Mouse (Mus musculus): ENCODE data around the gene Olfr95. TPM values are rescaled to one million over a fixed set of nuclear protein-coding genes. Genes with fewer than 3 reads are reported as not detected.

Olfr95 gene
- total RNA-seq, 2 experiments from 2014 or later = not detected

Other genes starting within 250 kb of the Olfr95 start
- gene 2410137M14Rik, start 231.9 kb downstream of the Olfr95 start, total RNA-seq (2021) = under 1 TPM; 0.53 to 0.83 TPM
- 1 to 10 TPM; 3.2 to 3.7 TPM for gene H2-M5, start 223.6 kb downstream of the Olfr95 start, total RNA-seq (2021)
- gene Zfp57, start 212.0 kb downstream of the Olfr95 start, total RNA-seq (2021) = 10 to 100 TPM; 73.3 to 83.7 TPM
- 1 to 10 TPM; 3.2 to 4.3 TPM for gene Mog, start 189.7 kb downstream of the Olfr95 start, total RNA-seq (2021)
- 100 to 1,000 TPM; 594 to 649 TPM for gene Gabbr1, start 167.2 kb downstream of the Olfr95 start, total RNA-seq (2021)
- gene Olfr90, start 124.6 kb downstream of the Olfr95 start, total RNA-seq (2021) = not detected
- not detected for gene Olfr91, start 114.8 kb downstream of the Olfr95 start, total RNA-seq (2021)
- not detected for gene Olfr92, start 93.0 kb downstream of the Olfr95 start, total RNA-seq (2021)
- not detected for gene Olfr93, start 51.6 kb downstream of the Olfr95 start, total RNA-seq (2021)
- gene Ubd, start 19.2 kb downstream of the Olfr95 start, total RNA-seq (2021) = not detected
- not detected for gene Olfr94, start 12.1 kb downstream of the Olfr95 start, total RNA-seq (2021)
- gene Olfr96, start 7.0 kb upstream of the Olfr95 start, total RNA-seq (2021) = not detected
- not detected for gene Olfr97, start 24.2 kb upstream of the Olfr95 start, total RNA-seq (2021)
- gene Olfr98, start 50.6 kb upstream of the Olfr95 start, total RNA-seq (2021) = not detected
- gene H2-M3, start 57.1 kb upstream of the Olfr95 start, total RNA-seq (2021) = 1 to 10 TPM; 1.7 to 2.5 TPM
- not detected for gene Olfr99, start 70.3 kb upstream of the Olfr95 start, total RNA-seq (2021)
- not detected for gene Olfr101, start 91.2 kb upstream of the Olfr95 start, total RNA-seq (2021)
- gene Olfr102, start 103.9 kb upstream of the Olfr95 start, total RNA-seq (2021) = not detected
- not detected for gene Olfr103, start 126.6 kb upstream of the Olfr95 start, total RNA-seq (2021)
- gene Olfr104-ps, start 146.5 kb upstream of the Olfr95 start, total RNA-seq (2021) = not detected
- gene Olfr105-ps, start 165.9 kb upstream of the Olfr95 start, total RNA-seq (2021) = not detected
- gene Olfr106-ps, start 177.3 kb upstream of the Olfr95 start, total RNA-seq (2021) = not detected
- gene Olfr107, start 186.1 kb upstream of the Olfr95 start, total RNA-seq (2021) = under 1 TPM in 1 of 2 experiments, not detected in 1; 0.11 TPM
- not detected for gene Olfr108, start 232.4 kb upstream of the Olfr95 start, total RNA-seq (2021)
- not detected for gene Olfr109, start 245.8 kb upstream of the Olfr95 start, total RNA-seq (2021)

Measured in layer of hippocampus, postnatal 10 days (tissue).